Mouse (Mus musculus): ENCODE measurements at regions not wholly inside any gene's neighbourhood (a gene's known extent, or its start where the extent isn't known, plus 50 kb on each side); places are given as distances from the start of the nearest gene placed in this dataset.

DNA sequence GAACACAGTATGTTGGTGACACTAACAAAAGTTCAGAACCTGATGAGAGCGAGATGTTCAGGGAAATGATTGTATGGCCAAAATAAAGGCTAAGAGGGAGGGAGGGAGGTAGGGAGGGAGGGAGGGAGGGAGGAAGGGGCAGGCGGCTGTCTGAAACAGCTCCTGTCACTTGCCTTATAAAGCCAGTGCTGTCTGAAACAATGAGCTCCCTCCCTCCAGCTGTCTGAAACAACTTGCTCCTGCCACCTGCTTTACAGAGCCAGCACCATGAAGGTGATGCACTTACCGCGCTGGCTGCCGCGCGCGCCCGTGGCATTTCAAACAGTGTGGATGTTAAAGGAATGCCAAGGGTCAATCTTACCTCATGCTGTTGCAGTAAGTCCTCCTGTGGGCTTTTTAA is 571.9 kb downstream of the 1700064H15Rik start:
- TF ChIP-seq CTCF (IDR thresholded peaks at IDR 0.05; ENCODE audit: control insufficient read depth, insufficient read depth, insufficient replicate concordance, low read depth, low read length) (no peak), POLR2A (IDR thresholded peaks at IDR 0.05; ENCODE audit: control insufficient read depth, low read depth, low read length) (no peak)

Data from testis, adult 2 months (tissue).